Mouse (Mus musculus) layer of hippocampus, postnatal 14 days (tissue): ENCODE data around the gene Pdyn. TPM values are rescaled to one million over a fixed set of nuclear protein-coding genes. Genes with fewer than 3 reads are reported as not detected.

Source experiments
- DNase-seq, 2 experiments: peaks; one replicate each; pipeline ENCODE4 v3.0.0; 2021 to 2022; ENCODE audit warnings: low spot score in 2 of 2, mixed read lengths in 1 of 2
- long read RNA-seq, 2 experiments: library from polyadenylated mRNA; stranded (forward); transcript quantifications; one replicate each; pipeline ENCODE4 v2.0.0; 2021
- total RNA-seq, 2 experiments: library from RNA; stranded (reverse); gene quantifications; 2 replicates each; pipeline ENCODE4 v1.2.3; 2021

Pdyn gene
- total RNA-seq = 1 to 10 TPM; 7.1 to 7.5 TPM
- long read RNA-seq, experiment 1, transcript Pdyn-201 (4 exons, 2,386 nt) = major isoform, 7 of 9 reads
- long read RNA-seq, experiment 1, partial matches to known transcripts = 0 of 9 reads
- long read RNA-seq, experiment 1, other reads (novel, unspliced or antisense) = 2 of 9 reads
- long read RNA-seq, experiment 2, transcript Pdyn-201 (4 exons, 2,386 nt) = major isoform, 10 of 13 reads
- long read RNA-seq, experiment 2, partial matches to known transcripts = 1 of 13 reads
- long read RNA-seq, experiment 2, other reads (novel, unspliced or antisense) = 2 of 13 reads

DNA sequence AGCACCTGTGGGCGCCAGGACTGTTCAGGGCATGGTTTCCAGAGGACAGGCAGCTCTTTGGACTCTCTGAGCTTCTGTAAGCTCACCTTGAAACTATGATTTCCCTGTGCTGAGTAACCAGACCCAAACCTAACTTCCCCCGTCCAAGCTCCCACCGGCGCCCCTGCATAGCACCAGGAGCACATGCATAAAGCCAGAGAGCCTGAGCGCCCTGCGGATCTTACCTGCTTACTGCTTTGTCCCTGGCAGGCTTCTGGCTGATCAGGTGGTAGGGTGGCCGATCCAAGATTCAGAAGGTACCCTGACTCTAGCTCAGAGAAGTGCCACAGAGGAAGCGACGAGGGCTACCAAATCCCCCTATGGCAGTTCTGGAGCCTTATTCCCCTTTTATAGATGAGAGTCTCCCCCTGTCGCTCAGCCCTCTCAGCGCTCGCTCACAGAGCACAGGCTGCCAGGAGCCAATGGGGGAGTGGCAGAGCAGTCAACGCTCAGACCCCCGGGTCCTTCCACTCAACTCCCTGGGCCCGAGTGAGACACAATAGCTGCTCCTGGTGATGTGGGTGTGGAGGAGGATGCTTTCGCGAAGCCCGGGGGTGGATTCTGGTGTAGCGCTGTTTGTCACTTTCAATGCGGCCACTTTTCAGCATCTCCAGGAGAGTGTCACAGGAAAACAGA is at the start of gene Pdyn:
TSS of gene Pdyn (minus strand) at position 361 of the 675 bp plus-strand sequence.
- DNase-seq = peak in 1 of 2 experiments; percentile 18

DNA sequence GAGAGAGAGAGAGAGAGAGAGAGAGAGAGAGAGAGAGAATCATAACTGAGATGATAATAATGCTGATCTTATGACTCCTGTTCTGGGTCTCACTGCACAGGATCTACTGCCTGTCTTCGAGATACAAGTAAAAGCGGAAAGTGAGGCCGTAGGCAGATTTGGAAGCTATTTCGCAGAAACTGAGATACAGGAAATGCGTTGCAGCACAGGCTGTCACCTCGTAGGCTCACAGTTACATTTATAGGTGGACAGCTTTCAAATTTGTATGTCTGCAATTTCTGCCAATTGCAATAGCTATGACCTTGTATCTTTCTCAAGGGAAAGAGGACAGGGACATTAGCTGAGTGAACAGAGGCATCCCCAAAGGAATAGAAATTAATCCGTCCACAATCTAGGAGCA is 42.4 kb upstream of the Pdyn start:
- DNase-seq = no peak

DNA sequence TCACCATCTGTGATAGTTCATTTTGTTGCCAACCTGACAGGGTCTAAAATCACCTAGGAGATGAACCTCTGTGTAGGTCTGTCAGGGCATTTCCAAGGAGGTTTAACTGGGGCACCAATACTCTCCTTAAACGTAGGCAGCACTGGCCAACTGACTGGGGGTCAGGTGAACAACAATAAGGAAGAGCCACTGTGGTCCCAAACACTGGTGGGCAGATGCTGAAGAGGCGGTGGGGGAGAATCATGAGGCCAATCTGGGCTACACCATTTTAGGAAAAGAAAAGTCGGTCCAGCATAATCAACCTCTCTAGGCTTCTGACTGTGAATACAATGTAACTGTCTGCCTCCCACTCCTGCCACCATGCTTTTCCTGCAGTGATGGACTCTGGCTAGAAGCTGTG is 40.9 kb upstream of the Pdyn start:
- DNase-seq = peak; percentile 26 to 47

DNA sequence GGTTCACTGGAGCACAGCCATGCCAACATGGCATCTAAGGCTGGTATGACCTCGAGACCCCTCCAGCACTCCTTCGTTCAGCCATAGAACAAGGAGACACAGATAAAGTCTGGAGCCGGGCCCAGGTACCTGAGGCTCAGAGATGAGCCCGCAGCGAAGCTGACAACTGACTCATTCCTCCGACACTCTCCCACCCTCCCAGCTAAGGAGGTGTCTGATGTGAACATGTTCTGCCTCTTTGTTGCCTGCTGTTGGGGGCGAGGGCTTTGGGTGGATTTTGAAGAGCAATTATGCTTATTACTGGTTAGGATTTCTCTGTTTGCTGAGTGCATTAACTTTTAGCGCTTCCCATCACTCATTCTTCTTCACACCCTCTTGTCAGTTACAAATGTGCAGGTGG is 34.4 kb upstream of the Pdyn start:
- DNase-seq = no peak

DNA sequence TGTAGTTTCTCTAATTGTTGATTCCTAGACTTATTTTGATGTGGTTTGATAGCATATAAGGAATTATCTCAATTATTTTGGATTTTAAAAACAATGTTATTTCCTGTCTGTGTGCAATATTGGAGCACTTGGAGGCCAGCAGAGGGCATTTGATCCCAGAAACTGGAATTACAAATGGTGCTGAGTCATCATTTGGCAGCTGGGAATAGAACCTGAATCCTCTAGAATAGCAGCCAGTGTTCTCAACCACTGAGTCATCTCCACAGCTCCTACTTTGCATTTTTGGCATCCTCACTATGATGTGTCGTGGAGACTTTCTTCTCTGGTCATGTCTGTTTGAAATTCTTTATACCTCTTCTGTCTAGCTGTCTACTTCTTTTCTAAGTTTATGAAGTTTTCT is 30.0 kb upstream of the Pdyn start:
- no peak for DNase-seq

DNA sequence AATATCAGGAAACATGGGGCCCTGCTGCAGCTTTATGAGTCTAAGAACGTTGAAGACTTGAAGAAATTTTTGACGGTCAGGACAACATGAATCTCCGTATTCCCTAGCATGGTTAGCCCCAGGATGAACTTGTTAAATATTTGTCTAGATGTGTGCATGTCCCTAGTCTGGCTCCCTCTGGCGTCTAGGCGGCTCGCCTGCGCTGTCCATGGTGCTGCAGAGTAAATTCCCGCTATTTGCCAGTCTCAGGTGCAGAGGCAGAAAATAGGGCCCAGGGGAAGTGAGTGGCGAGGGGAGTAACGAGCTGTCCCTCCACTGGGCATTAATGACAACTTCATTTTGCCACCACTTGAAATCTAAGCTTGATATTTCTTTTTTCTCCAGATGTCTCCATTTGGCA is 16.0 kb upstream of the Pdyn start:
- DNase-seq = peak; percentile 31

DNA sequence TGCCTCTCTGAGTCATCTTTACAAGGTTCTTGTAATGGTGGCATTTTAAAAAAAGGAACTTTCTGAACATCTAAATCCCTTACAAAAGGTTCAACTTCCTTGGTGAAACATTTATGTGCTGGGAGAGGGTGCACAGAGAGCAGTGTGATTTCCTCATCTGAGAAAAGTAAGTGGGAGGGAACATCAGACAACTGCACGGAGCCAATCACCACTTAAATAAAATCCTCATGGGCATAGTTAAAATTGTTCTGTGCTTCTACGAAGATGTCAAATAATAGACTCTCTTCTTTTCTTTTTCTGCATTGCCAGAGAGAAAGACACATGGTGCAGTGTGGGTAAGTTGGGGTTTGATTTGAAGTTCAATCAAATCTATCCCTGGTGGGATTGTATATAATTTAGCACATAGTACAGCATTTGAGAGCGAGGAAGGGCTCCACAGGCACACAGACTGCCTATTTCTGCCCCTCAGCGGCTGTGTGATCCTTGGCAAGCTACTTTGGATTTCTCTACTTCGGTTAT is 13.4 kb upstream of the Pdyn start:
- DNase-seq = no peak

DNA sequence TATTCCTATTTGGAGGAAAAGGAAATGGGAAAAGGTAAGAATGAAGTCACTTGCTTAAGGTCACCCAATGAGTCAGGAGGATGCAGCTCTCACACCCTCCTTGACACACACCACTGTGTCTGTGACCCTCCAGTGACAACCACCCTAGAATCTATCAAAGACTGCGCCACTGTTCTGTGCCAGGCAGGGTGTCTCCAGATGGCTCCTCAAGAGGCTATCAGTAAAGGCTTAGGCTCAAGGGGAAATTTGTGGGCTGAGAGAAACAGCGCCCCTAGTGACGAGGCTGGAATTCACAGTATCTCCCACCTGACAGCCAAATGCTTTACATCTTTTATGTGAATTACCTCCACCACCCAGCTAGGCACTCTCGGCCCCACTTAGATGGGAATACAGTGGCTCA is 3.6 kb downstream of the Pdyn start:
- DNase-seq = peak in 1 of 2 experiments; percentile 24

DNA sequence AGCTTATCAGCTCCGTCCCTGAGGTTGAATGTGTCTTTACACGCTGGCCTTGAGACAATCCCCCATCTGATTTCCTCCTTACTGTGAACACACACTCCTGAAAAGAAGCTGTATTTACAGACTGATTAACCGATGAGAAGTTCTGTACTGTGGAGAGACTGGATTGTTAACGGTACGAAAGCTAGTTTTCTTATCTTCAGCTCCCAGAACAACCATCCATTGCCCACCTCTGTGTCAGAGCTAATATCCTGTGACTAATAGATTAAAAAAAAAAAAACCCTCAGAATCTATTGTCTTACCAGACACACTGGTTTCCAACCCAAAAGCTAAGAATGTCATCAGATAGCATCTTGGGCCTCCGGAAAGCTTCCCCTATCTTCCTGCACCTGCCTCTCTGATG is 5.3 kb downstream of the Pdyn start:
- DNase-seq = no peak

DNA sequence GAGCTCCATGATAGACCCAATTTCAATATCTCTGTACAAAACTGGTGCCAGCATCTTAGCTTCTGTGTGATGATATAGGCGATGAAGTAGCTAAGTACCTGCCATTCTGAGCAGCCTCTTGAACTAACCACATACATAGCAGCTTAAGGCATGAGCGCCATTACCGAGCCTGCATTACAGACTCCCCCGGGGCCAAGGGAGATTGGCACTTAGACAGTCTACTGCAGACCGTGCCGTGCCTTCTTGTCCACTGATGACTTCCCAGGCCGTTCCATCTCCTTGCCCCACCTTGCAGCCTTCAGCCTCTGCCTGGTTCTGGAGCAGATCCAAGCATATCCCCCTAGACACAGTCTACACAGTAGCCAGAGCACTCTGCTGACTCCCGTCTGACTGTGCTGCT is 7.0 kb downstream of the Pdyn start:
- DNase-seq = no peak

DNA sequence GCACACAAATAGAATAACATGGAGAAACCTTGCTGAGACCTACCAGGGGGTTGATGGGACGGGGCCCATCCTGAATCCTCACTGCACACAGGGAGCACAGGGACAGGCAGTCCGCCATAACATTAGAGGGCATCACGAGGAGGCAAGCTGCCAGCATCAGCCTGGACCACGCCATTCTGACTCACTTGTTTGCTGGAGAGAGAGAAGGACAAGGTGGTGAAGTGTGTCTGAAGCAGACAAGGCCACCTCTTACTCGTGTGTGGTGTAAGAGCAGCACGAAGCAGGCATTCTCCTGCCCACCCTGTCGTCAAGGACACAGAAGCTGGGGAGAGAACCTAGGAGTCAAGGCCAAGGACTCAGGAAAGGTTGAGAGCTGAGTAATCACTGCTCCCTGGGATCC is 9.9 kb downstream of the Pdyn start:
- no peak for DNase-seq

DNA sequence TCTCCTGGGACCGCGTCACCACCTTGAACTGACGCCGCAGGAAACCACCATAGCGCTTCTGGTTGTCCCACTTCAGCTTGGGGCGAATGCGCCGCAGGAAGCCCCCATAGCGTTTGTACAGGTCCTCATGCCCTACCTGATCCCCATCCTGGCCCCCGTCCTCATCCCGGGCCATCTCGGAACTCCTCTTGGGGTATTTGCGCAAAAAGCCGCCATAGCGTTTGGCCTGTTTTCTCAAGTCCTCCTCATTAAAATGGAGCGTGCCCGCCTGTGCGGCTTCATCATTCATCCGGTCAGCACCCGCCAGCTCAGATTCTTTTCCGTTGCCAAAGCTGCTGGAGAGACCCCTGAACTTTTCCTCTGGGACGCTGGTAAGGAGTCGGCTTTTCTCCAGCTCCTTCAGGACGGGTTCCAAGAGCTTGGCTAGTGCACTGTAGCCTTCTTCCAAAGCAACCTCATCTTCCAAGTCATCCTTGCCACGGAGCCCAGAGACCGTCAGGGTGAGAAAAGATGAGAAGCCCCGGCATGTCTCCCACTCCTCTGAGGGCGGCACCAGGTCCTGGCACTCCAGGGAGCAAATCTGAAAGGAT is 11.5 kb downstream of the Pdyn start:
- DNase-seq = peak in 1 of 2 experiments; percentile 42

DNA sequence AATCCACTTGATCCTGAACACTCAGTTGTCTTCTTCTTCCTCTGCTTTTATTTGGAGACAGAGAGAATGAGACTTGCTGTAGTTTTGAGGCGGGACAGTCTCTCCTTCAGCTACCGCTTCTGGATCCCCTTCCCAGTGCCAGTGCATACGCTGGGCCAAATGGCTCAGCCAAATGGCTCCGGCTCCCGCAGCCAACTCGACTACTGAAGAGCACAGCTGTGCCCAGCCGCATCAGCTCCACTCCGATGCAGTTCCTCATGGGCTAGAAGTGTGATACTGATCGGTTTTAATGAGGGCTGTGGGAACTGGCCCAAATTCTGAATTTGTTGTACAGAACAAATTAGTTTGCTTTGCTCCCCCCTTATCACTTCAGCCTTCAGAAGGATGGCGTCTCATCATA is 12.7 kb downstream of the Pdyn start:
- DNase-seq = peak; percentile 42 to 69

DNA sequence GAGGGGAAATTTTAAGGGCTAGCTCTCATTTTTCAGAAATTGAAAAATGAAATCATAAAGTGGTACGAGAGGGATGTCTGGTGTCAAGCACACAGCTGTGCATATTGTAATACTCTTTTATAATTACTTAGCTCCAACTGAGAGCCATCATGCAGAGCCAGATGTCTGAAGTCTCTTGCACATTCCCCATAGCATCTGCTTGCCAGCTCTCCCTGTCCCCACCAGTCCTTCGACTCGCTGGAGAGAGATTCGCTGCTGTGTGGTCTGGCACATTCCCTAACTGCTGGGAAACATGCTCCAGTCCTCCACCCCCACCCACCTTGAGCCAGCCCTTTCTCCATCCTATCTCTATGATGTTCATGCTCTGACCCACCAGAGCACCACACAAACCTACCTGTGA is 15.6 kb downstream of the Pdyn start:
- DNase-seq = no peak

DNA sequence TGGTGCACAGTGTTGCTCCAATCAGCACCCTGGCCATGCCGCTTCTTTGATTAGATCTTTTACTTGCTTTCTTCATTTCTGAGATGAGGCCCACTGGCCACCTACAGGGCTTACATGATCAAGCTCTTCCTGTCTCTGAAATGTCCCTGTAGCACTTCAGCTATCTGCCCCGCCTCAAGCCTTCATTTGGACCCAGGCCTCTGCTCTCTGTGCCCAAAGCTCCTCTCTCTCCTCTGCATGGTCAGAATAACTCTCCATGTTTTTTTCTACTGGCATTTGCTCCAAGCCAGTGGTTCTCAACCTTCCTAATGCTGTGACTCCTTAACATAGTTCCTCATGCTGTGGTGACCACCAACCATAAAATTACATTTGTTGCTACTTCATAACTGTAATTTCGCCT is 19.4 kb downstream of the Pdyn start:
- no peak for DNase-seq

DNA sequence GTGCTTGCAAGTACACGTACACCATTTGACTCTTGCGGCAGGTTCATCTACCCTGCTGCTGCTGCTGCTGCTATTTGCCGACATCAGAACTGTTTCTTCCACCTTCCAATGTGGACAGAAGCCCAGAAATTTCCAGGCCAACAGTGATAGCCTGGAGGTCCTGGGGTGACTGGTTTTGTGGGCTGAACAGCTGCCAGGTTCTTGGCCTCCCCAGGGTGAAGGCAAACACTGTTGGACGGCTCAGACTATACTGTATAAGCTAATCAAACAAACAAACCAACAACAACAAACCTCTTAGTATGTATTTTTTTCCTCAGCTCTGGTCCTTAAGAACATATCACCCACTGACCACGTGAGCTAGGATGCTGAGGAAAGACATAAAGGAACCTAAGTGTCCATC is 20.6 kb downstream of the Pdyn start:
- no peak for DNase-seq

DNA sequence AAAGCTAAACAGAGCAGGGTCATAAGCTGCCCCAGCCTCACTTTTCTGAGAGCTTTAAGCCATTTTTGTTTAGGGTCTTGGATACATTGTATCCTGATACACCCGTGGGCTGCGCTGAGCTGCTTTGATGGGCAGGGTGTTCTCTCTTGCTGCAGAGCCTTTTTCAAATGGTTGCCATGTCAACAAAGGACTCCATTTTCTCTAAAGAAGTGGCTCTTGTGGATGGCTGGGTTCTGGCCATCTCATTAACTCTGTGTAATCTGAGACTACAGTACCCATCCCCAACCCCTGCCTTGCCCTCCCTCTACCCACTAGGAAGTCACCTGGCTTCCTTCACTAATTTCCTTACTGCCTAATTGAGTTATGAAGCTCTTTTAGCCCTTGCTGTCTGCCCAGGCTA is 22.0 kb downstream of the Pdyn start:
- no peak for DNase-seq

DNA sequence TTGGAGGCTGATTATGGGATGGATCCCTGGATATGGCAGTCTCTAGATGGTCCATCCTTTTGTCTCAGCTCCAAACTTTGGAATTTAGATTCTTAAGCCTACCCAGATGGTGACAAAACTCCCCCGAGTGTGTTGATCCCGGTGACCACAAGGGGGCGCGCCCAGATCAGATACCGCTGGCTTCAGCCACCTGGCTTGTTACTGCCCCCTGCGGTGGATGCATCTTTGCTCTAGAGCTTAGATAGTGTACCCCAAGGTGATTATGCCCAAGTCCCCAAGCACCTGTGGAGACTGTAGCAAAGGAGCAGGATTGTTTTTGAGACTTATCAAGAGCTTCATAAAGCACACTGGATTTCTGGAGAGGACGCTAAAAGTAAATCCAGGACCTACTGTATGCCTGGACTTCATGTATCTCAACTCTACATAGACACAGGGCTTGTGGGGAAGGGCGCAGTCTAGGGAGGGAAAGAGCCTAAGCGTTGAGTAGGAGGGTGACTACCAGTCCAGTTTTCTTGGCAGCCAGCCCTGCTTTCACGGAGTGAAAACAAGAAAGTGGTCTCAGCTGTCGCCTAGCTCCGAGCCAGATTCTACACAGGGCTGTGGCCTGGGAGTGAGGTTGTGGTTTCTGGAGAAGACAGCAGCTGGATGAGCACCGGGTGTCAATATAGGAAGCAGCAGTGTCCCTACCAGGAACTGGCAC is 24.6 kb downstream of the Pdyn start:
- DNase-seq = peak; percentile 71 to 81

DNA sequence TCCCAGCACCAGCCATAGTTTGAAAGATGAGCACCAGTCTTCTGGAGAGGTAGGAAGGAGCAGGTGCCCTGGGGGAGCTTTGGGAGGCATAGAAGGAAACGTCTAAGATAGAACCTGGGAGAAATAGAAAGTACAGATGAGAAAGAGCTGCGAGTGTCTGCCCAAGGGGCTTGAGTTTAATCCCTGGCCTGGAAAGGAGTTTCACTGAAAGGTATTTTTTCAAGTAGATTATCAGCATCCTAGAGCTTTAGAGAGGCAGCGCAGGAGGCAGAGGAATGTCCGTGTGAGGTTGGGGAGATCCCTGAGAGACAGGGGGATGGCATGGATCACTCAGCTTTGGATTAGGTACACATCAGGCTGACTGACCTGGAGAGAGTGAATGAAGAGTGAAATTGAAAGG is 27.7 kb downstream of the Pdyn start:
- no peak for DNase-seq

DNA sequence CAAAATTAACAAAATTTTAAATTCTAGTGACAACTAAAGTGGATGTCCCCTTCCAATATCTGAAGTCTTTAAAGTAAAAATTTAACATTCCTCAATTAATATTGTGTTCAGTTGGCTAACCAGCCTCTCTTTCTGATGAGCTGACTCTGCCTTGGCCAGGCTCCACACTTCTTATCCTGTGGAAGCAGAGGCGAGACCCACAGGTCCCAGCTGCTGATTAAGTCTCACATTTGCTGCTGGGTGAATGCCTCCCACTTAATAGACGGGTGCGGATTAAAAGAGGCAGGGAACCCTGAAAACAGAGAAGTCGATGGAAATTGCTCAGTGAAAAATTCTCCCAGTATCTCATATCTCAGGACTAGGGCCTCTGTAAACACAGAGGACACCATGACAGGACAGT is 37.2 kb downstream of the Pdyn start:
- no peak for DNase-seq

DNA sequence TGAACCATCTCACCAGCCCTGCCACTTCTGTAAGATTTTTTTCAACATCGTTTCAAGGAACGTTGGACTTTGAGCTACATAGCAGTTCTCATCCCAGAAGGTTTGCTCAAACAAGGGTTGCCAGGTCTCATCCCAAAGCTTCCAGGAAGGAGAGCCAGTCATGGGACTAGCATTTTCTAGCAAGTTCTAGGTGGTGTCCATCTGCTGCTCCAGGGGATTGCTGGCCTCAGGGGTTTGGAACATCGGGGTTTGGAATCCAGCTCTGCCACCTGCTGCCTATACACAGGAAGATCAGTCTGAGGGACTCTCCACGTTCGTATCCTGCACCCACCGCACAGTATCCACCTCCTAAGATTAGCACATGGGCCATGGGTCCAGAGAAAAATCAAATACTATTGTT is 39.6 kb downstream of the Pdyn start:
- DNase-seq = peak in 1 of 2 experiments; percentile 29

DNA sequence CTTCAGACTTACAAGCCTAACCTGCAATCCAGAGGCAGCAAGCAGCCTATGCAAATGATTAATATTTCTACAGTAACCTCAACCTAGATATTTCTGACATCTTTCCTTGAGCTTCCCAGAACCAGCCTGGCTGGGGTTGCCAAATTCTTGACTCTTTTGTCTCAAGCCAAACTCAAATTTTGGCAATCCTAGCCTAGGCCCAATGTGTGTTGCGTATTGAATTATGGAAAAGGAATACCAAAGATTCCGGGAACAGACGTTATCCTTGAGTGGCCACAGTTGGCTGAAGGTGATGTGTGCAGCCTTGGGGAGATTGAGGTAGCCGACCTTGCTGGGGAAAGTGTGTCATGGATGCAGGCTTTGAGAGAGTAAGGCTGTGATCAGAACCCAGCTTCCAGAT is 40.8 kb downstream of the Pdyn start:
- DNase-seq = no peak
